Comparison of ENCODE assay signal across 8 mouse cellular contexts in genomic region chr15:85811535-85812277, GRCm38 (mm10). TPM values are rescaled to one million over a fixed set of nuclear protein-coding genes. Genes with fewer than 3 reads are reported as not detected.
A peak's percentile ranks its signal among the peaks of the same experiment; 100 is the strongest.
DNase-seq lines count a peak whose midpoint lies in the region; ATAC-seq and TF ChIP-seq lines count a peak whose summit lies in the region.

Gene Cdpf1, minus strand, starts transcription at chr15:85811697.

- H3K36me3 ChIP-seq in E14TG2a.4 (ENCODE audit: insufficient read depth, low read length): peaks cover 23% of the 10 kb centered on the region
- no peaks in the 10 kb centered on the region for H3K36me3 ChIP-seq in forebrain, embryonic 13.5 days (ENCODE audit: poor library complexity, severe bottlenecking)
- no peaks in the 10 kb centered on the region for H3K36me3 ChIP-seq in liver, postnatal 0 days (replicated peaks; ENCODE audit: insufficient read depth, low read length)
- H3K36me3 ChIP-seq in neural tube, embryonic 14.5 days (ENCODE audit: control insufficient read depth, insufficient read depth, low read length): no peaks in the 10 kb centered on the region

- peak within 1 kb of the TSS; percentile 80 for H3K4me2 ChIP-seq in forebrain, embryonic 13.5 days
- H3K4me2 ChIP-seq in liver, postnatal 0 days (ENCODE audit: low read depth, low read length): peak within 1 kb of the TSS; percentile 91
- peak within 1 kb of the TSS; percentile 59 for H3K4me2 ChIP-seq in neural tube, embryonic 14.5 days (ENCODE audit: low read depth, low read length)

- no peak for TF ChIP-seq CTCF in E14TG2a.4 (conservative IDR thresholded peaks at IDR 0.05; ENCODE audit: low read length)
- no peak for TF ChIP-seq CTCF in liver, postnatal 0 days (IDR thresholded peaks at IDR 0.05; ENCODE audit: low read depth)

- H3K4me3 ChIP-seq in E14TG2a.4 (replicated peaks; ENCODE audit: low read length): peak within 1 kb of the TSS; percentile 88
- H3K4me3 ChIP-seq in forebrain, embryonic 13.5 days: peak within 1 kb of the TSS; percentile 71
- H3K4me3 ChIP-seq in liver, postnatal 0 days (ENCODE audit: low read depth, low read length): peak within 1 kb of the TSS; percentile 82
- H3K4me3 ChIP-seq in neural tube, embryonic 14.5 days (ENCODE audit: low read depth, low read length): peak within 1 kb of the TSS; percentile 68

- peaks cover 20% of the 10 kb centered on the region for H3K27me3 ChIP-seq in E14TG2a.4 (ENCODE audit: insufficient read depth, low read length)
- no peaks in the 10 kb centered on the region for H3K27me3 ChIP-seq in forebrain, embryonic 13.5 days
- H3K27me3 ChIP-seq in liver, postnatal 0 days (ENCODE audit: insufficient read depth, low read length): no peaks in the 10 kb centered on the region
- H3K27me3 ChIP-seq in neural tube, embryonic 14.5 days (ENCODE audit: control insufficient read depth, insufficient read depth, low read length): no peaks in the 10 kb centered on the region

- H3K9ac ChIP-seq in forebrain, embryonic 13.5 days: peak within 1 kb of the TSS; percentile 79
- peak within 1 kb of the TSS; percentile 83 for H3K9ac ChIP-seq in liver, postnatal 0 days (replicated peaks)
- peak within 1 kb of the TSS; percentile 77 for H3K9ac ChIP-seq in neural tube, embryonic 14.5 days (replicated peaks; ENCODE audit: low read depth, low read length)

- H3K9me3 ChIP-seq in E14TG2a.4 (ENCODE audit: low read length): peaks cover 21% of the 10 kb centered on the region
- H3K9me3 ChIP-seq in forebrain, embryonic 13.5 days (replicated peaks): no peaks in the 10 kb centered on the region
- H3K9me3 ChIP-seq in liver, postnatal 0 days (ENCODE audit: low read length): 0 out of 2 replicates have a peak, but pooled peaks cover 2% of the 10 kb centered on the region
- no peaks in the 10 kb centered on the region for H3K9me3 ChIP-seq in neural tube, embryonic 14.5 days (ENCODE audit: control insufficient read depth, low read length)

- peak; percentile 96 for ATAC-seq in forebrain, embryonic 13.5 days
- ATAC-seq in liver, postnatal 0 days: peak; percentile 90
- peak; percentile 95 for ATAC-seq in neural tube, embryonic 14.5 days (ENCODE audit: low read depth)

- peak; percentile 29; the same call in 1 of the 2 replicates for TF ChIP-seq EP300 in liver, postnatal 0 days (IDR thresholded peaks at IDR 0.05; ENCODE audit: low read depth)

- peak within 1 kb of the TSS; percentile 80 for H3K27ac ChIP-seq in forebrain, embryonic 13.5 days
- peak within 1 kb of the TSS; percentile 85 for H3K27ac ChIP-seq in liver, postnatal 0 days (ENCODE audit: low read depth)
- H3K27ac ChIP-seq in neural tube, embryonic 14.5 days (ENCODE audit: low read depth, low read length): peak within 1 kb of the TSS; percentile 88

- H3K4me1 ChIP-seq in E14TG2a.4 (replicated peaks; ENCODE audit: low read depth, low read length): peaks cover 30% of the 10 kb centered on the region
- peaks cover 14% of the 10 kb centered on the region for H3K4me1 ChIP-seq in forebrain, embryonic 13.5 days
- peaks cover 9% of the 10 kb centered on the region for H3K4me1 ChIP-seq in liver, postnatal 0 days (ENCODE audit: insufficient read depth)
- H3K4me1 ChIP-seq in neural tube, embryonic 14.5 days (ENCODE audit: control insufficient read depth, insufficient read depth, low read length): peaks cover 4% of the 10 kb centered on the region; the same call in 1 of the 2 replicates

- intact Hi-C loops in heart, postnatal 10 days (cut with DNase I): loop anchor here (2.0 kb wide), 2 partner anchors 77 to 95 kb away; partner anchors contain the start of gene Ppara

- 4% methylated on average over 36 of the region's 36 CpGs for WGBS in forebrain, embryonic 13.5 days
- 2% methylated on average over 36 of the region's 36 CpGs for WGBS in large intestine, adult 2 months
- WGBS in liver, postnatal 0 days (ENCODE audit: insufficient replicate concordance): 2% methylated on average over 36 of the region's 36 CpGs
- WGBS in neural tube, embryonic 14.5 days: 5% methylated on average over 35 of the region's 36 CpGs

- DNase-seq in c-Kit-positive CD71-positive TER-119-positive erythroid progenitor cells, embryonic 14.5 days (ENCODE audit: low spot score): peak; percentile 96
- DNase-seq in heart, postnatal 10 days: peak; percentile 100
- DNase-seq in large intestine, adult 2 months (ENCODE audit: low read depth, low spot score): peak; percentile 92
- DNase-seq in liver, postnatal 0 days: peak; percentile 98
- DNase-seq in testis, postnatal 10 days (ENCODE audit: low spot score): peak; percentile 99

RNA-seq across cellular contexts. Expression of gene Cdpf1, which starts in this region (rescaled TPM):
- polyA plus RNA-seq in forebrain, embryonic 13.5 days (2015; fragmentation: Nextera tagmentation; extraction: Ambion mirVana): 17.8 and 18.7 TPM in 2 replicates
- 10 to 100 TPM; 39.2 to 40.9 TPM for total RNA-seq in heart, postnatal 10 days (2021)
- 36.6 and 59.8 TPM in 2 replicates for polyA plus RNA-seq in large intestine, adult 2 months (2012; rRNA removed)
- 12.9 and 14.1 TPM in 2 replicates for polyA plus RNA-seq in liver, postnatal 0 days (2015; fragmentation: Nextera tagmentation; extraction: Ambion mirVana)
- polyA plus RNA-seq in neural tube, embryonic 14.5 days (2014; fragmentation: Nextera tagmentation; extraction: Ambion mirVana): 15.4 and 19.2 TPM in 2 replicates

Comparison
In these comparisons a context has a peak if more than half of its experiments do, and no peak if none do; other contexts are left out.
1. Peak in every context shown above with its lines: DNase-seq, ATAC-seq, H3K4me3 ChIP-seq and H3K27ac ChIP-seq.